Mouse (Mus musculus) ovary, postnatal 36 days (tissue): ENCODE results near the gene D17Wsu92e.

Experiments
- DNase-seq: peaks from one replicate; pipeline ENCODE4 v3.0.0; 2022; ENCODE audit warnings: low spot score, mixed read lengths

The D17Wsu92e gene

DNA sequence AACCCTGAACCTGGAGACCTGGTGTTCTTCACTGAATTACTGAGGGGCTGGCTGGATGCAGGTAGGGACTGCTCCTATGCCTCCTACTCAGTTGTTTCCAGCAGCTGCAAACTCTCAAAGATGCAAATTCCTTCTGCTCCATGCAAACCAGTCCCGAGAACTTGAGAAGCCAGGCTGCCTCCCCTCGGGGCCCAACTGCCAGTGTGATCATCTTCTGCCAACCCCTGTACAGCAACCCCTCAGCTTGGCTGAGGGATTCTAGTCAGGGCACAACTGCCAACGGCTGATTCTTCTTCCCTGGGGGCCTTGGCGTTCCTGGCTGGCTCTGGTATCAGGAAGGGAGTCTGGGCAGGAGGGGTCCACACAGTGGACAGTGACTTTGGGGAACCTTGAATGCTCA lies 74.0 kb downstream of the D17Wsu92e start:
- no peak for DNase-seq

DNA sequence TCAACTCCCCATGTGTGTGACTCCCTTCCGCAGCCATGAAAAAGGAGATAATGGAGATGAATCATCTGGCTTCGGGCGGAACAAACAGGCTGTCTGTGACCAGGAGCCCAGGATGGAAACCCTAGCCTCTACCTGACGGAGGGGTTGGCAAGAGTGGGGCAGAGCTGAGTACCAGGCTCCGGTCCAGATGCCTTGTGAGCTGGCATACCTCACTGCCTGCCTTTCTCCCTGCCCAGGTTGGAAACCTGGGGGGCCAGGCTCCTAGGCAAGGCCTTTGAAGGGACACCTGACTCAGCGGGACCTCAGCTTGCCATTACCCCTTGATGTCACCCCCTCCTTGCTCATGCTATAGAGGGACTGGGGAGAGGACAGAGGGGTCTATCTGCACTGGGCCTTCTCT lies 79.5 kb downstream of the D17Wsu92e start:
- no peak for DNase-seq

DNA sequence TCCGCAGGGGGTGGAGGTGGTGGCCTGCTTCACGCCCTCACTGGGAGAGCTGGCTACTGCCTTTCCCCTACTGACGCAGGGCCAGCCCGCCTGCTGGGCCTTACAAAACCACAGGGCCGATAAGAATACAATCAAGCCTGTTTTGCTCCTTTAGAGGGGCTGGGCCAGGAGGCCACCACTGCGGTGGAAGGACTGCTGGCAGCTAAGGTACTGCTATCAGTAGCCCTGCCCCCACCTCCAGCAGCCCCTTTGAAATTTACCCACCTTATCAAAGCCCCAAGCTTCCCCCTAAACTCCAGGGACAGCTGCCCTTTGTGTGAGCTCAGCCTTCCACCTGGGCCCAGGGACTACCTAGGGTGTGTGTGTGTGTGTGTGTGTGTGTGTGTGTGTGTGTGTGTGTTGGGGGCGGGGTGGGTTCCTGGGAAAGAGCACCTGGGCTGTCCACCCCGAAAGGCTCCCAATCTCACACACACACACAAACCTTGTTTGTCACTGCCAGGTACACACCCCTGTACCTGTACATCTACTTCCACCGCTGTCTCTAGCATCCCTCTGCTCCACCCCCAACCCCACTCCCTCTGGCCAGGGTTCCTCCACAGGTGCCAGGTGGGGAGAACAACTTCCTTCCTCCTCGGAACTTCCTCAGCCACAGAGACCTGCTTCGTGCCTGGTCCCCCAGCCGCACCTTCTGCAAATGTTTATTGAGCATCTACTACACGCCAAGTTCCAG lies 85.9 kb downstream of the D17Wsu92e start:
- DNase-seq: no peak

DNA sequence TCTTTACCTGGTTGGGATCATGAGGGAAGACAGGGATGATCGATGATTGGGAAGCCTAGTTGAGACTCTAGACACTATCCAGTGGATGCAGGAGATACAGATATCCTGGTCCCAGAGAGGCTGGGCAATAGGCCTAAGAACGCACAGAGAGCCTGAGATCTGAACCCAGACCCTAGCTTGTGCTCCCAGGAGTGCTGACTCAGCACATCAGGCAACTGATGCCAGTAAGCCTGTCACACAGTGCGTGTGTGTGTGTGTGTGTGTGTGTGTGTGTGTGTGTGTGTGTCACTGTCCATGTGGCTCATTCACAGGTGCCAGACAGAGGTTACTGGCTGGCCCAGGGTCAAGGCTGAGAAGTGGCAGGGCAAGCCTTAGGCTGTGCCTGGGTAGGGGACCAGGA lies 87.8 kb downstream of the D17Wsu92e start:
- no peak for DNase-seq

DNA sequence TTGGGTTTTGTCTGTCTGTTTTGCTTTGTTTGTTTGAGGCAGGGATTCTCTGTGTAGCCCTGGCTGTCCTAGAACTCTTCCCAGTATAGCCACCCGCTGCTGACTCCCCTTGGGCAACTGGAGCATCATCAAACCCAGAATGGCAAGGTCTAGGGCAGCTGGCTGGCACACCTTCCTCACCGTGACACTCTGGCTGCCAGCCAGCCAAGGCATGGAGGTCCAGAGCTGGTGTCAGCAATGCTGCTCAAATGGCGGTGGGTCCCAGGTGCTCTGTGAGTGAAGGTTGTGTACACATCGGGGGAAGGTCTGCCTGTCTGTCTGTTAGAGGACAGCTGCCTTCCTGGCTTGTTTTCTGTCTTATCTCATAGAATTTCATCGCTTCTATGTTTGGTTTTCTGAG lies 88.3 kb downstream of the D17Wsu92e start:
- no peak for DNase-seq

DNA sequence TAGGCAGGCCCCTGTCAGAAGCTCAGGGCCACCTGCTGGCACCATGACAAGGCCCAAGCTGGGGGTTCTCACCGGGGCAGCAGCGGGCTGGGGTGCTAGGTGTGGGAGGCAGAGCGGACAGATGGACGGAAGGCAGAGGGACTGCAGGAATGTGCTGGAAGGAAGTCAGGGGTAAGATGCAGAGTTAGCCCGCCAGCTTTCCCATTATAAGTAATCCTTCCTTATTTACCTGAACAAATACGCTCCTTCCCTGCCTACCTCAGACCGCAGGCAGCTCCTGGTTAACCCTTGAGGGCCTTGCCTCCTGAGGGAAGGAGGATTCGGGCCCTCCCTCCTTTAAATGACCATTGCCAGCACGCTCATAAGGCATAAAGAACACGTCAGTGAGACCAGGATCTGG lies 91.7 kb downstream of the D17Wsu92e start, which contains the start of gene Spdef:
Gene Spdef (minus strand): TSS at position 186 of the 400 bp plus-strand sequence.
- DNase-seq: no peak

DNA sequence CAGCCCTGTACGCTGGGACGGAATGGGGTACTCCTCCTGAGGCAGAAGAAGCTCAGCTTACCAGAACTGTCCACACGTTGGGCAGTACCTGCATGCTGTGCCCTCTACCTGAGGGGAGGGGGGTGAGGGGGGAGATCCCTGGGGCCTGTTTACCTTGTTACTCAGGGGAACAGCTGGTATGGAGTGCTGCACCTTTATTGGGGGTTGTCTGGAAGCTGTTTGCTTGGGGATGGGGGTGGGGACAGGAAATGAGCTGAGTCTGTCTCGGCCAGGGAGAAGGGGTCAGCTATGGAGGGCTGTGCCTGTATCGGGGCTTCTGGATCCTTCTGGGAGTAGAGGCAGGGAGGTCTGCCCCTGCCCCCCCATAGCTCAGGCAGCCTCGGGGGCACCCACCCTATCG lies 93.9 kb downstream of the D17Wsu92e start:
- DNase-seq: no peak

DNA sequence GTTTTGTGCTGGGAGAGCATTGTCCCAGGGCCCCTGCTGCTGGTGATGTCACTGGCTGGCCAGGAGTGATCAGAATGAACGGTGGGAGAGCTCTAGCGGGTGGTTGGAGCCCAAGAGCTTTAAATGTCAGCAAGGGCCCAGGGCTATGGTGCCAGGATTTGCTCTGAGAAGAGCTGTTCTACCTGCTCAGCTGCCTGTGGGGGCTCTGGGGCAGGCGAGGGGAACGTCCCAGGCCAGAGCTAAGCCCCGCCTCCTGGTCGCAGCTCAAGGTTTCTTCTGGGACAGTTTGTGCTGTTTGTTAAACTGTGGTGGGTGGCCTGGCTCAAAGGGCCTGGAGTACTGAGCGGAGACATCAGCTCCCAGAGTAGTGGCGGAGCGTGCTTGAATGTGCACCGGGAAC lies 95.0 kb downstream of the D17Wsu92e start:
- no peak for DNase-seq

DNA sequence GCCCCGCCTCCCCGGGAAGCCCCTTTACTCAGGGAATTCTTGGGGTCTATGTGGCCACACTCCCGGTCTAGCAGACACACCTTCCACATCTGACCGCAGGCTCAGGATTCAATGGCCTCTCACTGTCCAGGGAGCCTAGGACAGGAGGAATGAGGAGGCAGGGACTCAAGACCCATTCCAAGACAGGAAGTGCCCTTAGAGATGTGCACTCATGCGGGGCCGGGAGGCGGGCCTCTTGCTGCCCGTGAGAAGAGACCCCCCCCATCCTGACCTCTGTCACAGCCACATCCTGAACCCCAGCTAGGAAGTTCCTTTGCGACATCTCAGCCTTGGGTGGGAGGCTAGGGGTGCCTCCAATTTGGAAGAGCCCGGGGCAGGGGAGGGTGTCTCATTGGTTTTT lies 95.4 kb downstream of the D17Wsu92e start:
- DNase-seq: no peak

DNA sequence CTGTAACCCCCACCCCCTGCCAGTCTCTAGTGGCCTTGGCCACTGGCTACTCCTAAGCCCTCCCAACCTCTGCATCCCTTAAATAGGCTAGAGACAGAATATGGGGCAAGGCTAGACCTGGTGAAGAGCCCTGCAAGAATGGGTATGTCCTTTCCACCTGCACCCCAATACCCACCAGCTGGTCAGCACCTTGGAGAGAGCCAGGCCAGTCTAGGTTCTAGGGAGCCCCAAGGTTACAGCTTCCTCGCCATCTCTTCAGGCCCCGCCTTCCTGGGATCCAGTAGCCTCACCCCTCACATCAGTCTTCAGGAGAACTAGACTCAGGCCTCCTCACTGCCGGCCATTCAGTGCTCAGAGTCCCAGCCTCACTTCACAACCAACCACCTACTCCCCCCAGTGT lies 96.1 kb downstream of the D17Wsu92e start:
- no peak for DNase-seq

DNA sequence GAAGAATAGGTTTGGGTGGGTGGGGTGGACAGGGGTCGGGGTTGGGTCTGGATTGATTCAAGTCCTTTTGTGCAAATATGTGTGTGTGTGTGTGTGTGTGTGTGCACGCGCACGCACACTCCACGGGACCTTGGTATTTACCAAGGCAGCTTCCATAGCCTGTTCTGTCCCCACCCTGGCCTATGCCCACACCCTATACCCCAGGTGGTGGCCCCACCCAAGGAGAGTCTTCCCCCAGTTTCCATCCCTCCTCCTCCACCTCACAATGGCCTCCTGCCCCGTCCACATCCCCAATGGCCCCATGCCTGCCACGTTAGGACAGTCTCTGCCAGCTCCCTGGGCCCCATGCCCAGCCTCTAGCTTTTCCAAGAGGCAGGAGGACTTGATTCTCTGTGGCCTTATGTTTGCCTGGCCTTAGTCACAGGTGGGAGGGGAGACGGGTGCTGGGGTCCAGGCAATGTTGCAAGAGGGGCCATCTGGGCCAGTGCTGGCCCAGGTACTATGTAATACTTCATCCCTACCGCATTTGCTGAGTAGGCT lies 99.3 kb downstream of the D17Wsu92e start:
- DNase-seq: peak; percentile 48

DNA sequence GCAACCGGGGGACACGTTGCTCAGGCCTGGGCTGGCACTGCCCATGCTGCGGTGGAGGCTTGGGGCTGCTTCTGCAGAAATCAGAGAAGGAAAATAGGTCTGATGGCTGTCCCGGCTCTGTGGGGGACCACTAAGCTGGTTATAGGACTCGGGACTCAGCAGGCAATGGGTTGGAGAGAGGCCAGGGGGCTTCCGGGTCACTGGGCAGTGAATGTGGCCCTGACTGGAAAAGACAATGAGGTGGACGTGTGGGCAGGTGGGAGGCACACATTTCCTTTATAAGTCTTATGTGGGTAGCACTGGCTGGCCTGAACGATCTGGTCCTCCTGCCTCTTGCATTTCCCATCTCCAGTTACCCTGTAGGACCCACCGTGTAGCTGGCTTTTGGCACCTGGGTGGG lies 100.1 kb downstream of the D17Wsu92e start:
- no peak for DNase-seq

DNA sequence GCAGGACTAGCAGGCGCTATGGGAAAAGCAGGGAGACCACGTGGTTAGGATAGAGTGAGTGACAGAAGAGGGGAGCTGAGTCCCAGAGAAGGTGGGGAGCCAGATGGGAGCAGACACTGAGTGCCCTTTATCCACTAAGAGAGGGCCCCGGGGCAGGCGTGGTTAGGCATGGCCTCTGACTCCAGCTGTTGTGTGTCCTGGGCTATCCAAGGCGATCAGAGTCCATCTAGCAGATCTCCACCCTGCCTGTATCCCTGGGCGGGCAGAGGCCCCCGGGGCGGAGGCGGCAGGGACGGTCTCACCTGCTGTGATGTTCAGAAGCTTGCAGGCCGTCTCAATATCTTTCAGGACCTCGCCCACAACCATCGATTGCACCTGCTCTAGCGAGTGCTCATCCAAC lies 100.8 kb downstream of the D17Wsu92e start:
- no peak for DNase-seq

DNA sequence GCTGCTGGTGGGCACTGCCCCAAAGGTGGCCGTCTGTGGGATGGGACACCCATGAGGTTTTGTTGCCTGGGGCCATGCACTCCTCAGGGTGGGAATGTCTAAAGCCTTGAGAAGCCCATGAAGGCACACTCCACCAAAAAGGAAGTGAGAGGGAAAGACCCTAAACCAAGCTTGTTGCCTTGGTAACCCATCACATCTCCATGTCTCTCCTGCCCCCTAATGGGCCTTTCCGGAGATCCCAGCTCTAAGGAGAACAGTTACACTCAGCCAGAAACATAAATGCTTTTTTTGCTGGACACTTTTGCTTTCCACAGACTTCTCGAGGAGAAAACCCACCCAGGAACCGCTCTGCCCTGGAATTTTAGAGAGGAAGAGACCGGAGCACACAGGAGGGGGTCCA lies 102.2 kb downstream of the D17Wsu92e start:
- no peak for DNase-seq

DNA sequence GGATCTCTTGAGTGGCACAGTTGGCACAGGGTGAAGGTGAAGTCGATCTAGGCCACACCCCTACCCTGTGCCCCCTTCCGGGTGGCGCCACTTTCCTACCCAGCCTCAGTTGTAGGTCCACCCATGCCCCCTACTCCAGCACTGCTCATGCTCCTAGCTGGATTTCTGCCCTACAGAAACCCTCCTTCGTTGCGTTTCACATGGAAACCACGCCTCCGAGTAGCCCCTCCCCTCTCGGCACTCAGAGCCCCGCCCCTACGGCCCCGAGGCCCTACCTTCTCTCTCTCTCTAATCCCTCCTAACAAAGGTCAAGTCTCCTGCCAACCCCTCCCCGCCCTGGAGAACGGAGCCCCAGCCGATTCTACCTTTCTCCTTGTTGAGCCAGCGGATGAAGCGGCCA lies 103.6 kb downstream of the D17Wsu92e start:
- peak; percentile 54 for DNase-seq

DNA sequence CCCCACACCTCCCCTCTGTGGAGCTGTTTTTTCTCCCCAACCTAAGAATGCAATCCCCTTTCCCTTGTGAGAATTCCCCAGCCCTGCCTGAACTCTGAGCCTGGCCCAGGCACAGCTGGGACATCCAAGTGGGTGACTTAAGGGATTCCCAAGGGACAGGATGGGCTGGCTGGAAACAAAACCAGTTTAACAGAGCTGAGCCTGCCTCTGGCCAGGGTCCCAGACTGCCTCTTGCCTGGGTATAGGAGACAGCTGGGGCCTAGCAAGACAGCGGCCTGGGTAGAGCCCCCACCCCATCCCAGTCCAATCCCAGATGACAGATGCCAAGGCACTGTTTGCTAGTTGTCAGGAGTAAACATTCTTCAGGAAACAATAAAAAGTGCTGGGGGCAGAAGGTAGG lies 107.6 kb downstream of the D17Wsu92e start:
- no peak for DNase-seq

DNA sequence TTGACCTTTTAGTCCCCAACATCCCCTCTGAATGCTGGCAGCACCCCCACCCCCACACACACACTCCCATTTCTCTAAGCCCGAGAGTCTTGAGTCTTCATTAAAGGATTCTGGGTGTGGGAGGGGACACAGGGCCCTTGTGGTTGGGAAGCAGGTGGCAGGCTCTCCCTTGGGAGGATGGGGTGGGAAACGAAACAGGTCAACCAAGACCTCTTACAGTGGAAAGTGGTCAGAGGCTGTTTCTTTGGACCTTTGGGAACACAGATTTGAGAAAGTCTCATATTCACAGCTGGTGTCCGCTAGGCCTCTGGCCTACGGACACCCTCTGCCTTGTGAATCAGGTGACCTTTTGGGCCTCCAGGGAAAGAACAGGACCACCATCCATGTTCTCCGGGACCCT lies 110.8 kb downstream of the D17Wsu92e start:
- DNase-seq: no peak

DNA sequence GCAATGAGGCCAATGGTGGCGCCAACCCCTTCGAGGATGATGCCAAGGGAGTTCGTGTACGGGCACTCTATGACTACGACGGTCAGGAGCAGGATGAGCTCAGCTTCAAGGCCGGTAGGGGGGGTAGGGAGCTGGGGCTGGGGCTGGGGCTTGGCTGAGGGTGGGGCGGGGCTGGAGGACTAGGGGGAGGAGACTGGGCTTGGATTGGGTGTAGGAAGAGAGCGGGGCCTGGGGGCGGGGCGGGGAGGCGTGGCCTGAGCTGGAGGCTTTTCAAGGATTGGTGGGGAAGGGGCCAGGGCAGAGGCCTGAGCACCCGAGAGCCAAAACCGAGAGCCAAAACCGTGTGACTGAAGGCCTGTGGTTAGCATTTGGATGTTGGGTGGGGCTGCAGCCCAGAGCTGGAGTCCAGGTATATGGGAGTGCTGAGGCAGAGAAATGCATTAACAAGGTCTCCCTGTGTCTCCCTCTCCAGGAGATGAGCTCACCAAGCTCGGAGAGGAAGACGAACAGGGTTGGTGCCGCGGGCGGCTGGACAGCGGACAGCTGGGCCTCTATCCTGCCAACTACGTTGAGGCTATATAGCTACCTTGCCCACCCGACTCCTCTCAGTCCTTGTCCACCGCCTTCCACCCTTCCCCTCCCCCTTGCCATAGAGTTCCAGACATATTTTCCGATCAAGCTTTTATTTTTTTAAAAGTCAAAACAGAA lies 112.3 kb downstream of the D17Wsu92e start:
- DNase-seq: peak; percentile 79

DNA sequence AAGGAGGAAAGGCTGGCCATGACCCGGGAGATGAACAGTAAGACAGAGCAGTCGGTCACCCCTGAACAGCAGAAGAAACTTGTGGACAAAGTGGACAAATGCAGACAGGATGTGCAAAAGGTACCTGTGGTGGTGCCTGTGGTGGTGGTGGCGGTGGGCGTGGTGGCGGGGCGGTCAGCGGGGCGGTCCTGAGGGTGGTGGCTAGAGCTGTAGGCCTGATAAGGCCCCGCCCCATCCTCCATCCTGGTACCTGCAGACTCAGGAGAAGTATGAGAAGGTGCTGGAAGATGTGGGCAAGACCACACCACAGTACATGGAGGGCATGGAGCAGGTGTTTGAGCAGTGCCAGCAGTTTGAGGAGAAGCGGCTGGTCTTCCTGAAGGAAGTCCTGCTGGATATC lies 114.8 kb downstream of the D17Wsu92e start:
- no peak for DNase-seq

DNA sequence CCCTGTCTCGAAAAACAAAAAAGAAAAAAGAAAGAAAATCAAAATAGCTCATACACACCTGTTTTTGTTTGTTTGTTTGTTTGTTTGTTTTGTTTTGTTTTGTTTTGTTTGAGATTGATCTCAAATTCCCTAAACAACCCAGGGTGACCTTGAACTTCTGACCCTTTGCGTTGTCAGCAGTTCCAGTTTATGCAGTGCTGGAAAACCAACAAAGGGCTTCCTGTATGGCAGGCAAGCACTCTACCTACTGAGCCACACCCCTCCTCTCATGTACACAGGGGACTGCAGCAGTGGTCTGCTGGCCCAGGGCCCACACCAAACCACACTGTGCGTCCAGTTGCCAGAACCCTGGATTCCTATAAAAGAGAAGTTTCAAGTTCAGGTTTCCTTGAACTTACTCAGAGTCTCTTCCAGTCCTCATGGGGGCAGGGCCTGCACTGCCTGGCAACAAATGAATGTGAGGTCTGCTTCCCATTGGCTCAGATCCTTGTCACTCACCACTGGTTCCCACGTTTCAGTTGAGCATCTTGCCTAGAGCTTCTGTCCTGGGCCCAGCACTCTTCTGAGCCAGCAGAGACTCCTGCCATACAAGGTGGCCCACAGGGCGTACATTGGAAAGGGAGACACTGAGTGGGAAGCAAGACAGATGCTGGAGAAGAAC lies 116.4 kb downstream of the D17Wsu92e start:
- DNase-seq: no peak

DNA sequence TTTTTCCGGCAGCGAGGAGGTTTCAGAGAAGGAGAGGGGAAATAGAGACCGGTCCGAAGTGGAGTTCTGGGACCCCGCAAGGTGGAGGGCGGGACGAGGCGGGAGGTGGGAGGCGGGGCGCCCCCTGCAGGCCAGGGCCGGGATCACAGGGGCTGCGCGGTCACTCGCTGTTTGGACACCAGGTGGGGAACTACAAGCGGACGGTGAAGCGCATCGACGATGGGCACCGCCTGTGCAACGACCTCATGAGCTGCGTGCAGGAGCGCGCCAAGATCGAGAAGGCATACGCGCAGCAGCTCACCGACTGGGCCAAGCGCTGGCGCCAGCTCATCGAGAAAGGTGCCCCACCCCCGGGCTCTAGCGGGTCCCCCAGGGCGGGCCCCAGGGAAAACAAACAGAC lies 117.9 kb downstream of the D17Wsu92e start:
- DNase-seq: peak; percentile 57

DNA sequence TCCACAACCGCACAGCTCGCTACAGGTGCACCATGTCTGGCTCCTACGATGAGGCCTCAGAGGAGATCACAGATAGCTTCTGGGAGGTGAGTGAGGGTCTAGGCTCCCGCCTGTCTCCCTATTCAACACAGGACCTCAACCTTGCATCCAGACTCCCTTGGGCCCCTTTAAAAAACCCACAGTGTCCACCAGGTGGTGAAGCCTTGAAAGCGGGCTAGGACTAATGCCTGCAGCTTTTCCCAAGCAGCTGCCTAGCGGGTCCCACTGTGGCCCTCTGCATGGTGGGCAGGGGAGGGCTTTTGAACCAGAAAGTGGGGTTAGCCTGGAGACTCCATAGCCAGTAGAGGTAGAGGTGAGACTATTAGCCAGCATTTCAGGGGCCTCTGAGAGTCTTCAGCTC lies 118.6 kb downstream of the D17Wsu92e start:
- DNase-seq: no peak
